Mouse (Mus musculus) forebrain, embryonic 14.5 days (tissue): ENCODE results near the gene Stx8. TPM values are rescaled to one million over a fixed set of nuclear protein-coding genes. Genes with fewer than 3 reads are reported as not detected.

Experiments used
- ATAC-seq: fragments of 200-750 bp; cut with Nextera tagmentation; 2 replicates; pipeline ENCODE4 v1.8.0; 2017; ENCODE audit warnings: mild to moderate bottlenecking, moderate library complexity
- DNase-seq: peaks from one replicate; pipeline ENCODE4 v3.0.0-alpha.2; 2015; ENCODE audit warnings: low spot score
- H3K27ac ChIP-seq: fragments of 300-500 bp; sonication (generic); 2 replicates; pipeline ENCODE4 v1.5.1; 2014; ENCODE audit warnings: low read depth, mild to moderate bottlenecking, control low read depth, low read length, moderate library complexity
- H3K27me3 ChIP-seq: fragments of 300-500 bp; sonication (generic); replicated peaks from 2 replicates; pipeline ENCODE4 v1.6.1; 2014; ENCODE audit warnings: low read length, control low read depth, mixed read lengths; ENCODE audit not compliant: control insufficient read depth, insufficient read depth
- H3K36me3 ChIP-seq: fragments of 300-500 bp; sonication (generic); 2 replicates; pipeline ENCODE4 v1.6.1; 2014; ENCODE audit warnings: low read length, control low read depth; ENCODE audit not compliant: control insufficient read depth, insufficient read depth
- H3K4me1 ChIP-seq: fragments of 300-500 bp; sonication (generic); 2 replicates; pipeline ENCODE4 v1.6.1; 2014; ENCODE audit warnings: antibody characterized with exemption, low read length, control low read depth; ENCODE audit not compliant: control insufficient read depth, insufficient read depth
- H3K4me2 ChIP-seq: fragments of 300-500 bp; sonication (generic); 2 replicates; pipeline ENCODE4 v1.6.1; 2014; ENCODE audit warnings: mild to moderate bottlenecking, control low read depth, low read length
- H3K4me3 ChIP-seq: fragments of 300-500 bp; sonication (generic); 2 replicates; pipeline ENCODE4 v1.5.1; 2014; ENCODE audit warnings: low read depth, low read length, control low read depth
- H3K9ac ChIP-seq: fragments of 300-500 bp; sonication (generic); 2 replicates; pipeline ENCODE4 v1.6.1; 2014; ENCODE audit warnings: mild to moderate bottlenecking, low read length, control low read depth, moderate library complexity
- H3K9me3 ChIP-seq: fragments of 300-500 bp; sonication (generic); replicated peaks from 2 replicates; pipeline ENCODE4 v1.6.1; 2016; ENCODE audit warnings: low read length, control low read depth, mixed read lengths; ENCODE audit not compliant: control insufficient read depth
- WGBS: fragments of 180-500 bp; shearing (Covaris S2); extraction: QIAGEN DNeasy Blood & Tissue Kit; methylation state at CpG from one replicate; pipeline ENCODE4 v1.1.7; 2014; 5-methylcytosine and 5-hydroxymethylcytosine counted together
- polyA plus RNA-seq: library from polyadenylated mRNA; unstranded; fragments of >200 nt; fragmentation: Nextera tagmentation; extraction: Ambion mirVana; gene quantifications from 2 replicates; pipeline ENCODE4 v1.2.1, GENCODE M21; 2014

Stx8 gene
- polyA plus RNA-seq, 1 experiment from 2014 or later: 74.1 TPM

DNA sequence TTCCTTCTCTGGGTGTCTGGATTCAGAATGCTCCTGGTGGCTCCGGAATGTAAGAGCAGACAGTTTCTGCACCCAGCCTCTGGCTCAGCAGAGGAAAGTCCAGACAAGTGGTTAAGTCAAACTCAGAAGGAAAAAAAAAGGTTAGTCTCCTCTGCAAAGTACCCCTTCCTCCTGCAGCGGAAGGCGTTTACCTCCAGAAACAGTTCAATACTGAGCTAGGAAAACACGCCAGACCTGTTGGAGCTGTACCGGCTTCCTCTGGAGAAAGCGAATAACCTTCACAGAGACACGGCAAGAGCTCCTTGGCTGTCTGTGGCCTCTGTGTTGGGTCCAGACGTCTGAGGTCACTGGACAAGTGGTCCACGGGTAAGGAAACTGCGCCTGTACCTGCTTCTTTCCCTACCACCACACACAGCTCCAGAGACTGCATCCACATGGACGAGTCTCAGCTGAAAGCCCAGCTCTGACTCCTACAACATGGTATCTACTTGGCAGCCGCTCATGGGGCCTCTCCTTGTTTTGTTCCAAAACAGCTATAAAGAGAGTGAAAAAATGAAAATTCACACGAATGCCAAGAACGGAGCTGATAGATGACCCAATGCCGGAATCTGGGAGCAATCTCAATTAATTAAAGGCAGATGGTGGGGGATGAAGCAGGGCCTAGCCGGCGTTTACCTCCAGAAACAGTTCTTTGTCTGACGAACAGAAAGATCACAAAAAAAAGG is 263.1 kb downstream of the Stx8 start:
- Histone ChIP-seq H3K27ac (peak overlapping the region; percentile 29), H3K27me3 (no peaks in the 10 kb centered on the region), H3K36me3 (no peaks in the 10 kb centered on the region), H3K4me1 (peaks cover 7% of the 10 kb centered on the region), H3K9ac (no peak overlapping the region), H3K4me3 (no peak overlapping the region), H3K4me2 (no peak overlapping the region), H3K9me3 (no peaks in the 10 kb centered on the region)
- ATAC-seq (no peak), DNase-seq (peak; percentile 44)
- WGBS: 51% methylated on average over 18 of the region's 18 CpGs

DNA sequence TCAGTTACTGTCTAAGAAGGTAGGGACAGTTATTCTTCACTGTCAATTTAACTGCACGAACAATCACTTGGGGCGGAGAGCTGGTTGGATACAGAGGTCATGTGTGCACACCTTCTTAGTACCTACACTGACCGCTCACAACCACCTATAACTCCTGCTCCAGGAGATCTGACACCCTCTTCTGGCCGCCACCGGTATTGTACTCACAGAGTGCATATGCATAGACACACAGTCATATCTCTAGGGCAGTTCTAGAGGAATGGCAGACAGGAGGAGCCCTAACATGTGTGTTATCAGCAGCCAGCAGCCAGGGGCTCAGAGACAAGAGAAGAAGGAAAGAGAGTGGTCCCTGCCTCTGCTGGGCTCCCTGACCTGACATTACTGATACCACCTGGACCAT is 265.6 kb downstream of the Stx8 start:
- peaks cover 7% of the 10 kb centered on the region for H3K4me1 ChIP-seq
- H3K36me3 ChIP-seq: no peaks in the 10 kb centered on the region
- H3K27me3 ChIP-seq: no peaks in the 10 kb centered on the region
- no peaks in the 10 kb centered on the region for H3K9me3 ChIP-seq
- no peak overlapping the region for H3K4me3 ChIP-seq
- ATAC-seq (no peak), DNase-seq (no peak)
- 96% methylated on average over 5 of the region's 5 CpGs for WGBS
- no peak overlapping the region for H3K9ac ChIP-seq
- H3K4me2 ChIP-seq: no peak overlapping the region
- no peak overlapping the region for H3K27ac ChIP-seq

DNA sequence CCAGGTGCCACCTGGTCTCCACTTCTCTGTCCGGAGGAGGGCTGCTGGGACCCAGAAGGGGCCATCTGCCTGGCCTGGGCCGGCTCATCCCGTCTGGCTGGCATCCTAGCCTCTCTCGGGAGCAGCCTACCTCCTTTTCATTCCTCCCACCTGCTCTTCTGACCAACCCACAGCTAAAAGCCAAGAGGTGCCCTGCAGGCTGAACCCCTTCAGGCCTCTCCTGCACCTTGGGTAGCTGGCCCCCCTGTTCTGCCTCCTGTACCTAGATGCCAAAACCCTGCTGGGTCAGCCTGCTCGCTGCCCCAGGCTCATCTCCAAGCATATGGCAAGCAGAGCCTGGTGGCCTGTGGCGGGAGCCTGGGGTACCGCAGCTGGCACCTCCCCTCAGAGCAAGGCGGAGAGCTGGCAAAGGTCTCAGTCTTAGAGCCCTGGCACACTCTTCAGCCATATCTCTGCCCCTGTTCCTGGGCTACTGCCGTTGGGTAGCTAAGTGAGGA is 267.5 kb downstream of the Stx8 start:
- DNase-seq (no peak), ATAC-seq (no peak)
- Histone ChIP-seq H3K27me3 (no peaks in the 10 kb centered on the region), H3K4me3 (no peak overlapping the region), H3K9ac (no peak overlapping the region), H3K9me3 (no peaks in the 10 kb centered on the region), H3K4me2 (no peak overlapping the region), H3K4me1 (peaks cover 7% of the 10 kb centered on the region; the same call in 1 of the 2 replicates), H3K36me3 (no peaks in the 10 kb centered on the region), H3K27ac (no peak overlapping the region)
- 80% methylated on average over 9 of the region's 9 CpGs for WGBS

DNA sequence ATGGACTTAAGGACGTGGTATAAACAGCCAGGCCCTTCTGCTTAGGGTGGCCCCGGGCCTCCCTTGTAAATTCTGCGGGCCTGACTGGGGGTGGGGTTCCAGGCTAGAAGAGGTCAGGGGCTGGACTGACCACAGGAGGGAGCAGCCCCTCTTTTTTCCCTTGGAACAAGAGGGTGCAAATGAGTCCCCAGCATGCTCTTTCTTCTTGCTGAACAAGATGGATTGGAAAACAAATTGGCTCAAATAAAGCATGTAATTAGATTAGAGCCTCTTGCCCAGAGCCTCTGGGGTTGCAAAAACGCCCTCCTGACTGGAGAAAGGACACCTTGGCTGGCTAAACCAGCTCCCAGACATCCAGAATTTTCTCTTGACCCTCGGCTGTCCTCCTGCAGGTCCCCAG is 273.8 kb downstream of the Stx8 start:
- Histone ChIP-seq H3K4me2 (no peak overlapping the region), H3K9me3 (no peaks in the 10 kb centered on the region), H3K9ac (no peak overlapping the region), H3K27me3 (no peaks in the 10 kb centered on the region), H3K36me3 (no peaks in the 10 kb centered on the region), H3K4me1 (peaks cover 5% of the 10 kb centered on the region; the same call in 1 of the 2 replicates), H3K4me3 (no peak overlapping the region), H3K27ac (no peak overlapping the region)
- 6% methylated on average over 5 of the region's 5 CpGs for WGBS
- DNase-seq: no peak
- ATAC-seq: no peak

DNA sequence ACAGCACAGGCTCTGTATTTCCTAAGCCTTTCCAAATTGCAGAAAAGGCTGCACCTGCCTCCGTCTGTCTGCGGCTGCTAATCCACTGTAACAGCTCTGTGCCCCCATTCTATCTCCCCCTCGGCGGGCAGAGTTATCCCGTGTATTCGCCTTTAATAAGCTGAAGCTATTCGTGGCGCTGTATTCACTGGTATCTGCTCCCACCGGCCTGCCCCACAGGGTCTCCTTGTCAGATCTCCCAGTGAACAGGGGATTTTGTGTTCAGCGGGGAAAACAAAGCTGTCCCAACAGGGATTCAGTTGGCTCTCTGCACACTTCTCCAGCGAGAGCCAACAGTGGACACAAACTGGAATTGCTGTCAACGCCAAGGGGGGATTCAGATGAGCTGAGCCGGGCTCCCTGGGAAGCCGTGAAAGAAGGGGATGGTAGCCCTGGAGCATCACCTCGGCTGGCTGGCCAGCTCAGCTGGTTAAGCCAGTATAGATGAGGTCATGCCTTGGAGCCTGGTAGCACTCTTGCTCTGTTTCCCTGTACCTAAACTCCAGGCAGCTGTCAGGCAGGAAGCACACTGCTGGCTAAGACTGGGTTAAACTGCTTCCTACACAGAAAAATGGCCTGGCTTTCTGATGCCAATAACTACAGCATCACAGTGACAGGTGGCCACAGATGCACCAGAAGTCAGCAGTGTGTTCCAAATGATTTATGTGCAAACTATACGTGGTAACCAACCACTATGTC is 278.4 kb downstream of the Stx8 start:
- H3K4me2 ChIP-seq: peak overlapping the region; percentile 18; the same call in 1 of the 2 replicates
- no peaks in the 10 kb centered on the region for H3K36me3 ChIP-seq
- peak overlapping the region; percentile 17; the same call in 1 of the 2 replicates for H3K9ac ChIP-seq
- no peaks in the 10 kb centered on the region for H3K27me3 ChIP-seq
- peaks cover 5% of the 10 kb centered on the region; the same call in 1 of the 2 replicates for H3K4me1 ChIP-seq
- peak; percentile 52; the same call in 1 of the 2 replicates for ATAC-seq
- H3K27ac ChIP-seq: peak overlapping the region; percentile 66
- DNase-seq: peak; percentile 64
- H3K4me3 ChIP-seq: no peak overlapping the region
- WGBS: 20% methylated on average over 16 of the region's 16 CpGs
- H3K9me3 ChIP-seq: no peaks in the 10 kb centered on the region

DNA sequence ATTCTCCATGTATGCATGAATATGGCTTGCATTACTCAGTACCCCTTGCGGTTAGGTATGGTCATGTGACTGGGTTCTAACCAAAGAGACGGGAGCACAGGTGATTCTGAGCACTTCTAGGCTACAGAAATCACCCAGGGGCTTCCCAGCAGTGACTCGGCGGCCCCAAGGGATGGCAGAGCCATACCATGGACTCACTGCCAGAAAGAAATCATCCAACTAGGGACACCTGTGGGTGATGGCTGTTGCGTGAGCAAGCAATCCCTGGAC is 278.9 kb downstream of the Stx8 start:
- ATAC-seq (no peak), DNase-seq (no peak)
- no peaks in the 10 kb centered on the region for H3K9me3 ChIP-seq
- H3K27me3 ChIP-seq: no peaks in the 10 kb centered on the region
- no peaks in the 10 kb centered on the region for H3K36me3 ChIP-seq
- no peak overlapping the region for H3K4me2 ChIP-seq
- peak overlapping the region; percentile 66; the same call in 1 of the 2 replicates for H3K27ac ChIP-seq
- peaks cover 5% of the 10 kb centered on the region; the same call in 1 of the 2 replicates for H3K4me1 ChIP-seq
- H3K4me3 ChIP-seq: no peak overlapping the region
- 84% methylated on average over 5 of the region's 5 CpGs for WGBS
- no peak overlapping the region for H3K9ac ChIP-seq

DNA sequence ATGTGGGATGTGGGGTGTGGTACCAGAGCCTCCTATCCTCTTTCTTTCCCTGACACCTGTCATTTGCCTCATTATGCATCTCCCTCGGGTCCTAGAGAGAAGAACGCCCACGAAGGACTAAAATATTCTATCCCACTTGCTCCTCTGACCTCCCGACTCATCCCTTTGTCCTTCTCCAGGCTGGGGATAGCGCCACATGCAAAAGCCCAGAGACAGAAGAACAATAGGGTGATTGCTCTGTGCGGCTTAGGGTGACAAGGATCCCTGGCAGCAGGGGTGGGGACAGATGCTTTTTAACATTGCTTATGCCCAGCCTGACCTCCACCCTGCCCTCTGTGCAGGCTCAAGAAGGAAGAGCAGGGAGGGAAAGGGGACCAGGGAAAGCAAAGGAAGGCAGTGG is 281.9 kb downstream of the Stx8 start:
- WGBS: 26% methylated on average over 6 of the region's 6 CpGs
- H3K36me3 ChIP-seq: no peaks in the 10 kb centered on the region
- DNase-seq (no peak), ATAC-seq (no peak)
- H3K4me3 ChIP-seq: no peak overlapping the region
- no peaks in the 10 kb centered on the region for H3K27me3 ChIP-seq
- H3K4me2 ChIP-seq: no peak overlapping the region
- H3K27ac ChIP-seq: no peak overlapping the region
- no peak overlapping the region for H3K9ac ChIP-seq
- H3K4me1 ChIP-seq: peaks cover 7% of the 10 kb centered on the region; the same call in 1 of the 2 replicates
- no peaks in the 10 kb centered on the region for H3K9me3 ChIP-seq

DNA sequence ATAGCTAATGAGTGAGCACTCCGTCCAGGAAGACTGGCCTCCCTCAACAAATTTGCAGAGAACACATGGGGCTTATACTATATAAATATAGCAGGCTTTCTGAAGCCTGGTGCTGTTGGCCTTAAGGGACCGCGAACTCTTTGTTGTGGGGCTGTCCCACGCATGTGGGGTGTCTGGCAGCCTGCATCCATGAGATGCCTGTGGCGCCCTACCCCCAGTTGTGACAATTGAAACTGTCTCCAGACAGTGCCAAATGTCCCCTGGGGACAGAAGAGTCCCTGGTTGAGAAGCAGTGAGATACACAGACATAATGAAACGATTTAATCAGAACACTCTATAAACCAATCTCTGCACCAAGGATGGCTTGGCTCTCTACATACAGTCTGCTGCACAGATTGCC is 284.1 kb downstream of the Stx8 start:
- Histone ChIP-seq H3K4me1 (0 out of 2 replicates have a peak, but pooled peaks cover 2% of the 10 kb centered on the region), H3K9ac (no peak overlapping the region), H3K4me2 (no peak overlapping the region), H3K27ac (no peak overlapping the region), H3K4me3 (no peak overlapping the region), H3K27me3 (no peaks in the 10 kb centered on the region), H3K36me3 (no peaks in the 10 kb centered on the region), H3K9me3 (no peaks in the 10 kb centered on the region)
- 79% methylated on average over 6 of the region's 6 CpGs for WGBS
- ATAC-seq (no peak), DNase-seq (no peak)

DNA sequence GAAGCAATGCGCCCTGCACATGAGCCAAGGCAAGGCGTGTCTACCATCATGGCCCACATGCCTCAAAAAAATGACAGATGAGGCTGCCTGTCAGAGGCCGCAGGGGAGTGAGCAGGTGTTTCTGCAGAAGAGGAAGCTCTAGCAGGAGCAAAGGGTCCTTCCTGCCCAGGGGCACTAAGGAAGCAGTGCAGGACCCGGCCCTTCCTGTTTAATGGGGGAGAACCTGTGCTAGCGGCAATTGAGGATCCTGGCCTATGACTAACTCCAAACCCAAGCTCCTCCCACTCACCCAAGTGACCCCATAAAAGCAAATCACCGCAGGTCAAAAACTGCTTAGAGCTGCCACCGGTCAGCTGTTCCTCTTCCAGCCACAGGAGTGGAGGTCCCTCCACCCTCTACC is 287.5 kb downstream of the Stx8 start:
- Histone ChIP-seq H3K36me3 (no peaks in the 10 kb centered on the region), H3K4me2 (no peak overlapping the region), H3K9ac (no peak overlapping the region), H3K4me3 (no peak overlapping the region), H3K9me3 (no peaks in the 10 kb centered on the region), H3K27ac (no peak overlapping the region), H3K4me1 (0 out of 2 replicates have a peak, but pooled peaks cover 2% of the 10 kb centered on the region), H3K27me3 (no peaks in the 10 kb centered on the region)
- ATAC-seq (no peak), DNase-seq (no peak)
- 92% methylated on average over 7 of the region's 7 CpGs for WGBS
